Mouse (Mus musculus) kidney, adult 18-20 months (tissue): ENCODE data around the gene Rhof.
A peak's percentile ranks its signal among the peaks of the same experiment; 100 is the strongest.
"Not testable (repeated sequence)": the region's sequence is repeated elsewhere in the genome, so short reads cannot be mapped to it uniquely, and the experiment has no call there.

Experiments used
- DNase-seq: peaks from one replicate; pipeline ENCODE4 v3.0.0; 2021

The Rhof gene

DNA sequence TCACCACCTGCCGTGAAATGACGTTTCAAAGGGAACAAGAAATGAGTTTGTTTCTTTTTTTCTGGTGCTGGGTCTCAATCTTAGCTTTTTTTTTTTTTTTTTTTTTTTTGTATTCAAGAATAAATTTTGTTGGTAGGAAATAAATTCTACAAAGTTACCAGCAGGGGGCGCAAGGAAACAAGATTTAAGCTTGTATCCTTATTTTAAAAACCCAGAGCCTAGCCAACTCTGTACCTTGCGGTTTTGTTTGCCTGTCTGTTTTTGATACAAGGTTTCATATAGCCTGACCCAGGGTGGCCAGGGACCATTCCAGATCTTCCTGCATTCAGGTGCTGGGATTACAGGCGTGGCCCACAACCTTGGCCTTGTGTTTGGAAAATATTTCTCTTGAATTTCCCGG lies 68.3 kb downstream of the Rhof start:
- DNase-seq, result no peak

- DNase-seq, result no peak
These were observed 69.4 kb downstream of the Rhof start for GRCm38 (mm10) chr5:123063141-123063540.

DNA sequence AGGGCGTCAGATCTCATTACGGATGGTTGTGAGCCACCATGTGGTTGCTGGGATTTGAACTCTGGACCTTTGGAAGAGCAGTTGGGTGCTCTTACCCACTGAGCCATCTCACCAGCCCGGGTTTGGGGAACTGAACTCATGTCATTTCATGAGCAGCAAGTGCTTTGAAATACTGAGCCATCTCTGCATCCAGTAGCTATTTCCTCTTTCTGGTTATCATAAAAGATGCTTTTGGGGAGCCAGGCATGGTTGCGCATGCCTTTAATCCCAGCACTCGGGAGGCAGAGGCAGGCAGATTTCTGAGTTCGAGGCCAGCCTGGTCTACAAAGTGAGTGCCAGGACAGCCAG lies 71.1 kb downstream of the Rhof start:
- not testable (repeated sequence) for DNase-seq

DNA sequence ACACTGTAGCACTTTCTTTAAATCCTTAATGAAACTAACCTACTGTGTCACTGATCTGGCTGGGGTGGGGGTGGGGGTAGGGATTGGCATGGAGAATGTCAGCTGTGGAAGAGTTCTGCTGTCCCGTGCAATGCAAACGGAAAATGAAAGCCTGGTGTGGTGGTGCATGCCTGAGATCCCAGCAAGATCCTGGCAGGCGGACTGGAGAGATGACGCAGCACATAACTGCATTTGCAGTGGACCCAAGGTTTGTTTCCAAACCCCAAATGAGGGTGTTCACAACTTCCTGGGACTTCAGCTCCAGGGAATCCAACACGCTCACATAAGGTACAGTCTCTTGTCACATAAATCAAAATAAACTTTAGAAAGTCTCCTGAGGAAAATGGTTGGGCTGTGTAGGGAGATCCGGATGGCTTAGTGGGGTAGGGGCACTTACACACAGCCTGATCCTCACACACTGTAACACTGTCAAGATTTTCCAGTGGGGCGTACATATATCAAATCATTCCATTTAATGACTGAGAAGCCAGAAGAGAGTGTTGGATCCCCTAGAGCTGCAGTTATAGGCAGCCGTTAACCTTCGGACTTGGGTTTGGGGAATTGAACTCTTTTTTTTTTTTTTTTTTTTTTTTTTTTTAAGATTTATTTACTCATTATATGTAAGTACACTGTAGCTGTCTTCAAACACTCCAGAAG lies 71.6 kb downstream of the Rhof start:
- no peak for DNase-seq

DNA sequence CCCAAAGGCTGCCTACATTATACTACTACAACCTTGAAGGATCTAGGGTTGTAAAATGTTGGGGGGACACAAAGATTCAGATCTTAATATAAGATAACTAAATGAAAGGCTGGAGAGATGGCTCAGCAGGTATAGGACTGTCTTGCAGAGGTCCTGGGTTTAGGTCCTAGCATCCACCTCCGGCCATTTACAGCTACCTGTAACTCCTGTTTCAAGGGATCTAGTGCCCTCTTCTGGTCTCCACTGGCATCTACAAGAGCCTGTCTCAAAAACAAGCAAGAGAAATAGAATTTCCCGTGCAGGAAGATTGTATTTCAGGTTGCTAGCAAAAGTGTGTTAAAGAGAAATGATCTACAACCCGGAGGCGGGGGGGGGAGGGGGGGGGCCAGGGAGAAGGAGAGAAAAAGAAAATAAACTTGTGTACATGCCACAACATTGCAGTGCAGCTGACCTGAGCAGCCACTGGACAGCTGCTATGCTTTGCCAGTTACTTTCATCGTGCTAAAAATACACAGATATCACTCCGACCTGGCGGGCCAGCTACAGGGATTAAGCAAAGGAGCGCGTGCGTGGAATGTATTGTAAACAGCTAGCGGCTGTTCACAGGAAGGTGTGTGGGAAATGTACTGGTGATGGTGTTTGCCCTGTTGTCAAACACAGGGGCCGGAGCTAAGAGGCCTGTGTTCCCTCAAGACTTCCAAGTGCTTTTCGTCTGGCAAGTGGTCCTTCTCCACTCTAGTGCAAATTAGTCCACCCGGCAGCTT lies 72.6 kb downstream of the Rhof start:
- peak; percentile 62 for DNase-seq

GRCm38 (mm10) chr5:123058251-123059102 lies 74.0 kb downstream of the Rhof start:
- DNase-seq, result no peak

DNA sequence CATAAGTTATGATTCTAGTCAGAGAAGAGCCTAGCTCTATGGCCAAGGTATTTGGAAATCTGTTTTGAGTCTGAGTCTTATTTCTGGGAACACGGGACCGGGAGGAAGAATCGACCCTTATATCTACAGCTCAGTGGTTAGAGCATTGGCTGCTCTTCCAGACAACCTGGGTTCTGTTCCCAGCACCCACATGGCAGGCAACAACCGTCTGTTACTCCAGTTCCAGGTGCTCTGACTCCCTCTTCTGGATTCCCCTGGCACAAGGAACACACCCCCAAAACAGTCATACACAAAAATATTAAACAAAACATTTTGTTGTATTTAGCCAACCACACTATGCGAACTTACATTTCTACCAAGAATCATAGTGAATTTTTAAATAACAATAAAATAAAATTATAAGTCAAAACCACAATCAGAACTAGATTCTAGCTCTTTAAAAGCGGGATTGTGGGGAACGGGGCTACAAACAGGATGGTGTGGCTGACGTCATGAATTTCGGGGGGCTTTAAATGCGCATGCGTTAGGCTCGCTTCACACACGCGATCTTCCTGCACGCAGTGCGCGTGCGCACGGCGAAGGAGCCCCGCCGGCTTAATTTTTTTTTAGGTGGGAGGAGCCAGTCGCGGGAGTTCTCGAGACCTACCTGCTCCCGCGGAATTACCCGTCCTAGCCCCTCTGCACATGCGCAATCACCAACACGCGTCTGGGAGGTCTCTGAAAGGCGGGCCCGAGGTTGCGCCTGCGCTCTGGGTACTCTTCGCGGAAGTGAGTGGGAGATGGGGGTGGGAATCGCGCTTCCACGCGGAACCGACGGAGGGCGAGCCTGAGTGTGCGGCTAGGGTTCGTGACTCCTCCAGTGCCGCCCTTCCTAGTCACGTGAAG lies 74.9 kb downstream of the Rhof start:
- peak; percentile 95 for DNase-seq
